Mouse (Mus musculus): ENCODE results near the gene Fig4. TPM values are rescaled to one million over a fixed set of nuclear protein-coding genes. Genes with fewer than 3 reads are reported as not detected.

Gene Fig4
- total RNA-seq, 2 experiments from 2014 or later: 5.5 TPM

DNA sequence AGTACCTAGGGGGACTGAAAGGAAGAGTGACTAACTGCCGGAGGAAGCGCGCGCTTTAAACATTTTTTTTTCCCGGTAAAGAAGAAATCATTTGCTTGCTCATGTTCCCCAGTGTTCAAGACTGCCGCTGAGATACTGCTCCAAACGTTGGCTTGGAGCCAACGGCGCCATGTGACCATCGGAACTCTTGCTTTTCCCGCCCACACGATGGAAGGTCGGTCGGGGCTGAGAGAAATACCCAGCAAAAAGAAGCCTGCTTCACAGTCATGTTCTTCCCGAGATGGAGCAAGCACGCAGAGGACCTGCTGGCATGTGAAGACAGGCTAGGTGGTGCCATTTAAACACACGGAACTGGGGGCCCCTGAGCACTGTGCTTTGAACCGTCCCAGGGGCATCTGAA is 151.6 kb downstream of the Fig4 start:
- no peak for DNase-seq
- intact Hi-C loops (cut with DNase I): no loop called here

DNA sequence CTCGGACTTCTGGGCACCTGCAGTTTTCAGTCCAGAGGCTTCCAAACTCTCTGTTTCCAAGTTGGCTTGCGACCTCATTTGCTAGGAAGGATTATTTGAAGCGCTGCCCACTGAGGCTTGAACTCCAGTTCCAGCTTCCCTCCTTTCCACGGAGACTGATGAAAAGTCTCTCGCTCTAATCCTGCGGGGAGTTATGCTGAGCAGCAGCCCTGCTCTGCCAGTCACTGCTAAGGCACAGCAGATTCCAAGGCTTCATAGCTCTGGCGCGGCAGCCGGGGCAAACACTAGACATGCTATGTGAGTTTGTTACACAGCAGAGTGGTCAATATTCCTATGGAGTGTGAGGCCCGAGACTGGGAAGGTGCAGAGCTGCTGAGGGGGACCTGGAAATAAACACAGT is 152.0 kb downstream of the Fig4 start:
- no peak for DNase-seq
- intact Hi-C loops (cut with DNase I): no loop called here

DNA sequence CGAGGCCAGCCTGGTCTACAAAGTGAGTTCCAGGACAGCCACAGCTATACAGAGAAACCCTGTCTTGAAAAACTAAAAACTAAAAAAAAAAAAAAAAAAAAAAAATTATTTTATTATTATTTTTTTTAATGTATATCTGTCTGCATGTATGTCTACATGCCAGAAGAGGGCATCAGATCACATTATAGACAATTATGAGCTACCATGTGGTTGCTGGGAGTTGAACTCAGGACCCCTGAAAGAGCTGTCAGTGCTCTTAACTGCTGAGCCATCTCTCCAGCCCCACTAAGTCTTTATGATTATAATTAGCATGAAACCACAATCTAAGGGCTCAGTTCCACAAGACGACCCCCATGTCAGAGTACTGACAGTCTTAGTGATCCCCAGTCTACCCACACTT is 152.6 kb downstream of the Fig4 start:
- intact Hi-C loops (cut with DNase I): no loop called here
- DNase-seq: no peak

DNA sequence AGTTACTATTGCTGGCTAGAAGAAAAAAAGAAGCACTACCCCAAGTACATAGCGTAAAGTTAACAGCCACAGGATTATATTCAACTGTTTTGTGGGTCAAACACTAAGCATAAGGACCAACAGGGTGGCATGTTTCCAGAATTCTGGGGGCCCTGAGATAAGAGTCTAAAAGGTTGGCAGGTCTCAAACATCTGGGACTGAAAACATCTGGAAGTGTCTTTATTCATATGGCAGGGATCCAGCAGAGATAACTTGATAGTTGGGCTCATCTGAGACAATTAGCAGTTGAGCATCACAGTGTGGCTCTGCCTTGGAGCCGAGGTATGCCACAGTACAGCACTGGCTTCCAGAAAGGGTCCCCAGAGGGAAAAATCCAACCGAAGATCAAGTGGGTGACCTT is 153.8 kb downstream of the Fig4 start:
- intact Hi-C loops (cut with DNase I): no loop called here
- no peak for DNase-seq

DNA sequence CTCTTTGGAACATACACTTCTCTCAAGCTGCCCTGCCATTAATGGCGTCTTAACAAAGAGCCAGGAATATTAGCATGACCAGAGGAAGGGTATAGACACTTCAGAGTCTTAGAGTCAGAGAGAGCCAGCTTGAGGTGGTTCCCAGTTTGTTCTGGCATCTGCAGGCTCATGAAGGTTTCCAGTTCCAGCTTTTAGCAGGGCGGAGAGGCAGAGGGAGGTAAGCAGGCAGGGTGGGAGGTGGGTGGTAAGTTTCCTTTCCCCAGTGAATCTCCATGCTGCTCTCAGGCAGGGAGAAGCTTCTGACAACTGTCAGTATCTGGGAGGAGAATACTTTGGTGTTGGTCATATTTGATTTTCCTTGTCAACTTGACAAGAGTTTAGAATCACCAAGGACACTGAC is 156.9 kb downstream of the Fig4 start:
- no peak for DNase-seq
- intact Hi-C loops (cut with DNase I): no loop called here

Other genes starting within 250 kb of the Fig4 start
- gene Gpr6, start 231.0 kb downstream of the Fig4 start, total RNA-seq (2021): not detected
- not detected for gene Ak9, start 720 bp upstream of the Fig4 start, total RNA-seq (2021)
- 1 to 10 TPM; 3.5 to 4.5 TPM for gene Zbtb24, start 147.1 kb upstream of the Fig4 start, total RNA-seq (2021)
- 1 to 10 TPM; 5.0 to 5.1 TPM for gene Mical1, start 173.1 kb upstream of the Fig4 start, total RNA-seq (2021)
- 10 to 100 TPM; 10.7 to 11.4 TPM for gene Smpd2, start 187.1 kb upstream of the Fig4 start, total RNA-seq (2021)
- not detected for gene Ppil6, start 187.2 kb upstream of the Fig4 start, total RNA-seq (2021)
- 100 to 1,000 TPM; 122 to 130 TPM for gene Cd164, start 216.2 kb upstream of the Fig4 start, total RNA-seq (2021)

Measured in gastrocnemius, postnatal 36 days (tissue).